Mouse (Mus musculus): Measurements from ENCODE around the gene Ptprn2. TPM values are rescaled to one million over a fixed set of nuclear protein-coding genes. Genes with fewer than 3 reads are reported as not detected.

Gene Ptprn2
- total RNA-seq, 2 experiments from 2014 or later, result not detected

DNA sequence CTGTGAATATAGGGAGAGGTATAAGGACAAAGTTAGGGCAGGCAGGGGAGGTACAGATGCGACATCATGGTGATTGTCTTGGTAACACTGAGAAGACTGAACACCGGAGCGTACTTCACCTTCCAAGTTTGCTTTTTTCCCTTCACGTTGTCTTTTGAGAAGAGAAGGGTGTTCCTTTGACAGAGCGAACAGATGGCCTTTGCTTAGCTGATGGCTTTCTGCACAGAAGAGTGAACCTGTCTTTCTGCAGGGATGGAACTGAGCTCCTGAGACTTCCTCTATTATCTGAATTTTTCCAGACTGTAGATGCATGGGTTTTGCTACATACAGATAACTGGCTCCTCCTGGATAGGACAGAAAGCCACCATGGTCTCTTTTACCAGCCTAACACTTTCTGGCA lies 254.6 kb downstream of the Ptprn2 start:
- Histone ChIP-seq H3K27ac (no peak overlapping the region), H3K4me3 (no peak overlapping the region)
- intact Hi-C loops (cut with DNase I), result no loop called here
- TF ChIP-seq CTCF (IDR thresholded peaks at IDR 0.05), result no peak
- no peak for DNase-seq

GRCm38 (mm10) chr12:116741300-116741699 lies 255.8 kb downstream of the Ptprn2 start:
- Histone ChIP-seq H3K4me3 (no peak overlapping the region), H3K27ac (no peak overlapping the region)
- intact Hi-C loops (cut with DNase I), result no loop called here
- DNase-seq, result no peak
- TF ChIP-seq CTCF (IDR thresholded peaks at IDR 0.05), result no peak

DNA sequence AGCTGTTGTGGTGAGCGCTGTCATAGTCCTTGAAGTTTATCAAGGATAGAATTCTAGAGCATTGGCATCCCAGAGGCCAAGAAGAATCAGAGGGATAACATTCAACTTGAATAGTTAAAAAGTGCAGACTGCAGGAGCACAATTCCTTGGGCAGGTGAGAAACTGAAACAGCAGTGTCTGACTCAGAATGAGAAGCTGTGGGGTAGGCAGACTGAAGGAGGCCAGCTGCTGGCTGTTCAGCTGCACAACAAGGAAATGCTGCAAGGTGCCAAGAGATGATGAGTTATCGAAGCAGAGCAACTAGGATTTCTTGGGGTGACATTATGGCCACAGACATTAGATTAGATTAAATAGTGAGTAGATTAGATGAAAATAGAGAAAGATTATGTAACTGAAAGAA lies 260.9 kb downstream of the Ptprn2 start:
- no peak for DNase-seq

DNA sequence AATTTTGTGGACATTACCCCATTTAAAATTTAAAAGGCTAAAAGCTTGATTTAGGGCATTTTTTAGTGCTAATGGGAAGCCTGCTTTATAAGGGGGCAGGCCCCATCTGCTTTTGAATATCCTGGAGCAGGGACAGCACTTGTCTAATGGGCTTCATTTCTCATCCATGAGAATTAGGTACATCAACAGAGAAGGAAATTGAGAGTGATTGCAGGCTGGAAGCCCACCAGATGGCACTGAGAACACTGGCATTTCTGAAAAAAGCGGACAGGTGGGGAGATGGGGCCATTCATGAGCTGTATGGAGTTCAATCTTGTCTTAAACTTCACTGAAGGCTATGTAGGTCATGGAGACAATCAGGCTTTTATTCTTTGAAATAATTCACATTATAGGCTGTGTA lies 267.3 kb downstream of the Ptprn2 start:
- no peak overlapping the region for H3K4me3 ChIP-seq
- TF ChIP-seq CTCF (IDR thresholded peaks at IDR 0.05), result no peak
- intact Hi-C loops (cut with DNase I), result no loop called here

More for the DNA sequence above, 260.9 kb downstream of the Ptprn2 start:
- intact Hi-C loops (cut with DNase I), result no loop called here
- TF ChIP-seq CTCF (IDR thresholded peaks at IDR 0.05), result no peak
- Histone ChIP-seq H3K4me3 (no peak overlapping the region), H3K27ac (no peak overlapping the region)

DNA sequence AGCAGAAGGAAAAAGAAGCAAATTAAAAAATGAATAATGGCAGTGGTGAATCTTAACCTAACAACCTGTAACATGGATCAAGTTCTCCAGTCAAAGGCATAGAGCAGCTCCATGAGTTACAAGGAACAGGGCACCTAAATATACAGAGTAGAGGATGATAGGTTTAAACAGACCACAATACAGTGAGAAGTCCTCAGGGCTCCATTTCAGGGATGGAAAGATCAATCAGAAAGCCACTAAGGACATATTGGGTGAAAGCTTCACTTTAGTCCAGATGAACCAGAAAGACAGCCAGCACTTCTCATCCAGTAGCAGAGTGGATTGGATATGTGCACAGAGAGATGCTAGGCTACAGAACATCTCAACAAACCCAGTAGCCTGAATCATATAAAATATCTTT lies 278.4 kb downstream of the Ptprn2 start:
- Histone ChIP-seq H3K27ac (no peak overlapping the region), H3K4me3 (no peak overlapping the region)
- intact Hi-C loops (cut with DNase I), result no loop called here
- TF ChIP-seq CTCF (IDR thresholded peaks at IDR 0.05), result no peak
- DNase-seq, result no peak

More for the DNA sequence above, 267.3 kb downstream of the Ptprn2 start:
- no peak for DNase-seq
- H3K27ac ChIP-seq, result no peak overlapping the region

- TF ChIP-seq CTCF (IDR thresholded peaks at IDR 0.05), result no peak
- DNase-seq, result no peak
- intact Hi-C loops (cut with DNase I), result no loop called here
- H3K27ac ChIP-seq, result no peak overlapping the region
- H3K4me3 ChIP-seq, result no peak overlapping the region
Observed at GRCm38 (mm10) chr12:116770911-116771310, 285.4 kb downstream of the Ptprn2 start.

DNA sequence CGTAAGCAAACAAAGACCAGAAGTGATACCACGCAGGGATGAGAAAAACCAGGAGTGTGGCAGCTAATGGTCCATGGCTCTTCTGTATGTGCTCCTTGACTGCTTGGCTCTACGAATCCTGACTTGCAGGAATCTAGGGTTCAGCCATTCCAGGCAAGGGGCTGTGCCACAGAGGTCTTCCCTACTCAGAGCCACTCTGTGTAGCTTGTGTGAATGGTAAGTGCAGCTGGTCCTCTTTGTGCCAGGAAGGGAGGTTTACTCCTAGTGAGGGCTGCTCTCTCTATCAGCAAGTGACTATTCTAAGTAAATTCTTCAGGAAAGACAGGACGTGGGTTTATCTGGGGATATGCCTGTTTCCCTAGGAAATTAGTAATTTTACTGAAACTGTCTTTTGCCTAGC lies 286.0 kb downstream of the Ptprn2 start:
- intact Hi-C loops (cut with DNase I), result no loop called here
- DNase-seq, result no peak
- no peak for TF ChIP-seq CTCF (IDR thresholded peaks at IDR 0.05)
- H3K27ac ChIP-seq, result no peak overlapping the region
- H3K4me3 ChIP-seq, result no peak overlapping the region

DNA sequence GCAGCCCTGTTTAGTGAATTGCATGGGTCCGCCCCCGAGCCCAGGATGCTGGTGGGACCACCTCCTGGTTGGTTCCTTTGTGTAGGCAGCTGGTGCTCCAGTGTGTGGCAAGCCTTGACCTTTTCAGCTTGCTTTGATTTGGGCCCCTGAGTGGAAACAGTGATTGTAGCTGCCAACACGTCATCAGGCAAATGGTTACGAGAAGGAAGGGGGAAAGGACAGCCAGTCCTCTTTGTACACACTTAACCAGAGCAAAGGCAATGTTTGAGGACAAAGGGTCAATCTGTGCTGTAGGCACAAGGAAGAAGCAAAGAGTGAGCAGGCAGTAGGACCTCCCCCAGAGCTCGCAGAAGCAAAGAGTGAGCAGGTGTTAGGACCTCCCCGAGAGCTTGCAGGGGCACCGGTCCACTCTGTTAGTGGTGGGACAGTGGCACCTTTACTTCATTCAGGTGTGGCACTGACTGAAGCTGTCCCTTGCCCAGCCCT lies 286.6 kb downstream of the Ptprn2 start:
- no peak for TF ChIP-seq CTCF (IDR thresholded peaks at IDR 0.05)
- no peak for DNase-seq
- intact Hi-C loops (cut with DNase I), result no loop called here
- Histone ChIP-seq H3K27ac (no peak overlapping the region), H3K4me3 (no peak overlapping the region)

- TF ChIP-seq CTCF (IDR thresholded peaks at IDR 0.05), result no peak
- intact Hi-C loops (cut with DNase I), result no loop called here
Observed at GRCm38 (mm10) chr12:116773344-116773743, 287.8 kb downstream of the Ptprn2 start.

GRCm38 (mm10) chr12:116776447-116776846 lies 290.9 kb downstream of the Ptprn2 start:
- H3K27ac ChIP-seq, result no peak overlapping the region
- no peak for DNase-seq
- intact Hi-C loops (cut with DNase I), result no loop called here
- TF ChIP-seq CTCF (IDR thresholded peaks at IDR 0.05), result no peak
- no peak overlapping the region for H3K4me3 ChIP-seq

More at GRCm38 (mm10) chr12:116773344-116773743, 287.8 kb downstream of the Ptprn2 start:
- no peak overlapping the region for H3K27ac ChIP-seq
- DNase-seq, result no peak
- no peak overlapping the region for H3K4me3 ChIP-seq

DNA sequence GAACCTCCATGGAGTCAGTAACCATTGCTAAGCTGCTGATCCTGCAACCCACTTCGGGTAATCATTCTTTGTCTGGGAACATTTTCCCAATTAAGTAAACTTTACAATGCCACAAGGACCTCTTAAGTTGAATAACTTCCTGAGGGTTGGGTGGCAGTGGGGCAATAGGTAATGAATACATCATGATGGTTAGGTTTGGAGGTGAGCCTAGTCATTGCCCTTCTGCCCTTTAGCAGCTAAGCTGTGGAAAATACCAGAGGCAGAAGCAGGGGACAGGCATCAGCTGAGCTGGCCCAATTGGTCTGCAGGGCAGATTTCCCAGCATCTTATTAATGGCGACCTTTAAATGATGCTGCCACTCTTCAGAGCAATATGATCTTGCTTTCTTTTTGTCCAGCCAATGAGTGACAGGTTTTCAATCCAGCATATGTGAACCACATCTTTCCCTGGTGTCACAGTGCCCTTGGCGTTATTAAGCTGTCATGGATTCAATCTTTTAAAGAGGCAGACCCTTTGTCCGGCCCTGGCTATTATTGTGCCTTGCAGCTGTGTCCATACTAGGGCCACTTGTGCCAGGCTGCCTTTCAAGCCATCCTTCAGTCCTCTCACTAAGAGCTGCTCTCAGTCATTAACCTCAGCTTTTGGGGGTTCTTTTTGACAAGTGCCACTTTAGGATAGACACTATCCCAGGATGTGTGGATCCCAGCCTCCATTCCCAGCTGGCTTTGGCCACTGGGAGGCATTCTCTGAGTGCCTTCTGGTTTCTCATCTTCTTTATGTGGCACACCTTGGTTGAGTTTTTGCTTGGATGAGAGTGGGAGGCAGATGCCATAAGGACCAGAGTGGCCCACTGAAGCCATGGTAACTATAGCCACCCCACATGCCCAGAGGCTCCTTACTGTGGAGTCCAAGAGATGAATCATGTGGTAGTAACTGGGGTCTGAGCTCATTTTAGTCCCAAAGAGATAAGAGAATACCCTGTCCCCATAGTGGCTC lies 292.9 kb downstream of the Ptprn2 start:
- no peak overlapping the region for H3K4me3 ChIP-seq
- no peak overlapping the region for H3K27ac ChIP-seq
- no peak for TF ChIP-seq CTCF (IDR thresholded peaks at IDR 0.05)
- DNase-seq, result no peak
- intact Hi-C loops (cut with DNase I), result no loop called here

- DNase-seq, result no peak
- intact Hi-C loops (cut with DNase I), result no loop called here
- Histone ChIP-seq H3K4me3 (no peak overlapping the region), H3K27ac (no peak overlapping the region)
- TF ChIP-seq CTCF (IDR thresholded peaks at IDR 0.05), result no peak
Observed at GRCm38 (mm10) chr12:116780419-116780818, 294.9 kb downstream of the Ptprn2 start.

GRCm38 (mm10) chr12:116785731-116786130 lies 300.2 kb downstream of the Ptprn2 start:
- Histone ChIP-seq H3K27ac (no peak overlapping the region), H3K4me3 (no peak overlapping the region)
- intact Hi-C loops (cut with DNase I), result no loop called here
- no peak for TF ChIP-seq CTCF (IDR thresholded peaks at IDR 0.05)
- DNase-seq, result no peak

Data from gastrocnemius, adult 2 months (tissue).